Mouse (Mus musculus): ENCODE results near the gene Anxa6. TPM values are rescaled to one million over a fixed set of nuclear protein-coding genes. Genes with fewer than 3 reads are reported as not detected.

Gene Anxa6
- polyA plus RNA-seq, 1 experiment = 722 TPM

- Histone ChIP-seq H3K4me3 (no peak overlapping the region), H3K27me3 (ENCODE audit: control insufficient read depth, insufficient read depth, insufficient read length) (no peaks in the 10 kb centered on the region), H3K79me2 (ENCODE audit: control insufficient read depth, insufficient read depth) (peaks cover 36% of the 10 kb centered on the region), H3K36me3 (ENCODE audit: control insufficient read depth, insufficient read depth) (peaks cover 30% of the 10 kb centered on the region), H3ac (ENCODE audit: control insufficient read depth, insufficient read length) (no peak overlapping the region), H3K4me2 (ENCODE audit: low read depth) (peak overlapping the region; percentile 53)
- TF ChIP-seq E2F4 (IDR thresholded peaks at IDR 0.05; ENCODE audit: insufficient read depth) = no peak
- no peak for TF ChIP-seq SRF (IDR thresholded peaks at IDR 0.05; ENCODE audit: control insufficient read depth, insufficient read length, low read depth)
- no peak for TF ChIP-seq CEBPB (IDR thresholded peaks at IDR 0.05; ENCODE audit: insufficient read depth, poor library complexity, severe bottlenecking)
- peak in 2 of 3 experiments; percentile 67 to 71 for TF ChIP-seq MYOG (IDR thresholded peaks at IDR 0.05; ENCODE audit: control insufficient read depth in 1 of 3, insufficient read depth in 1 of 3, insufficient read length in 2 of 3, low read depth in 2 of 3)
- no peak for TF ChIP-seq POLR2AphosphoS2 (IDR thresholded peaks at IDR 0.05; ENCODE audit: insufficient read length, low read depth)
- no peak for TF ChIP-seq TCF3 (IDR thresholded peaks at IDR 0.05; ENCODE audit: insufficient read length, low read depth)
- TF ChIP-seq TCF12 (IDR thresholded peaks at IDR 0.05; ENCODE audit: insufficient read depth, poor library complexity, severe bottlenecking) = peak; percentile 55
- no peak for TF ChIP-seq MAX (IDR thresholded peaks at IDR 0.05; ENCODE audit: low read depth)
- TF ChIP-seq USF1 (IDR thresholded peaks at IDR 0.05; ENCODE audit: low read depth) = no peak
- TF ChIP-seq MYOD1 (IDR thresholded peaks at IDR 0.05; ENCODE audit: control insufficient read depth in 1 of 3, insufficient read length in 2 of 3, low read depth in 2 of 3) = peak; percentile 16 to 80 (median 63)
- TF ChIP-seq POLR2A (IDR thresholded peaks at IDR 0.05; ENCODE audit: insufficient read length, low read depth) = no peak
- TF ChIP-seq REST (IDR thresholded peaks at IDR 0.05; ENCODE audit: insufficient read depth, insufficient read length) = no peak
Measured at GRCm38 (mm10) chr11:55016758-55017157, 16.5 kb downstream of the Anxa6 start.

DNA sequence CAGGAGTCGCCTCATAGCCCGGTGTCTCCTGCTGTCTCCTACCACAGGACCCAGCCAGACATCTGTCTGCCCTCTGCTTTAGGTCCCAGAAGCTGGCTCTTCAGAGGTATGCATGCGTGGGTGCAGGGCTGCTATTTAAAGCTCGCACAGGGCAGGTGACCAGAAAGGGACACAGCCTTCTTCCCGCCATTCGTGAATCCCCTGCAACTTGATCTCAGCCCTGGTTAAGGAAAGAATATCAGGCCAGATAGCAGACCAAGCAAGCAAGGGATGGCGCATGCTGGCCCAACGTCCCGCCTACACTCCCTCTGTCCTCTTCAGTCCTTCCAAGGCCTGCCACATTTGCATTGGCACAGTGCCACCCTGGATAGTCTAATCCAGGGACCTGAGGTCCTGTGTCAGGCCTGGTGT lies 17.4 kb downstream of the Anxa6 start:
- H3K79me2 ChIP-seq (ENCODE audit: control insufficient read depth, insufficient read depth) = peaks cover 27% of the 10 kb centered on the region
- TF ChIP-seq E2F4 (IDR thresholded peaks at IDR 0.05; ENCODE audit: insufficient read depth) = no peak
- no peak for TF ChIP-seq POLR2A (IDR thresholded peaks at IDR 0.05; ENCODE audit: insufficient read length, low read depth)
- peak; percentile 31 to 74 (median 47) for TF ChIP-seq MYOD1 (IDR thresholded peaks at IDR 0.05; ENCODE audit: control insufficient read depth in 1 of 3, insufficient read length in 2 of 3, low read depth in 2 of 3)
- TF ChIP-seq MYOG (IDR thresholded peaks at IDR 0.05; ENCODE audit: control insufficient read depth in 1 of 3, insufficient read depth in 1 of 3, insufficient read length in 2 of 3, low read depth in 2 of 3) = peak in 2 of 3 experiments; percentile 28 to 78
- no peak for TF ChIP-seq MAX (IDR thresholded peaks at IDR 0.05; ENCODE audit: low read depth)
- TF ChIP-seq REST (IDR thresholded peaks at IDR 0.05; ENCODE audit: insufficient read depth, insufficient read length) = no peak
- TF ChIP-seq POLR2AphosphoS2 (IDR thresholded peaks at IDR 0.05; ENCODE audit: insufficient read length, low read depth) = peak; percentile 17
- TF ChIP-seq USF1 (IDR thresholded peaks at IDR 0.05; ENCODE audit: low read depth) = no peak
- no peak for TF ChIP-seq TCF12 (IDR thresholded peaks at IDR 0.05; ENCODE audit: insufficient read depth, poor library complexity, severe bottlenecking)
- TF ChIP-seq SRF (IDR thresholded peaks at IDR 0.05; ENCODE audit: control insufficient read depth, insufficient read length, low read depth) = no peak
- no peak for TF ChIP-seq TCF3 (IDR thresholded peaks at IDR 0.05; ENCODE audit: insufficient read length, low read depth)
- no peak for TF ChIP-seq CEBPB (IDR thresholded peaks at IDR 0.05; ENCODE audit: insufficient read depth, poor library complexity, severe bottlenecking)
- no peak overlapping the region for H3K4me3 ChIP-seq
- H3K27me3 ChIP-seq (ENCODE audit: control insufficient read depth, insufficient read depth, insufficient read length) = no peaks in the 10 kb centered on the region
- peak overlapping the region; percentile 53 for H3K4me2 ChIP-seq (ENCODE audit: low read depth)
- H3K36me3 ChIP-seq (ENCODE audit: control insufficient read depth, insufficient read depth) = peaks cover 35% of the 10 kb centered on the region
- H3ac ChIP-seq (ENCODE audit: control insufficient read depth, insufficient read length) = no peak overlapping the region

GRCm38 (mm10) chr11:55015264-55015663 lies 18.0 kb downstream of the Anxa6 start:
- no peak overlapping the region for H3K4me3 ChIP-seq
- H3K4me2 ChIP-seq (ENCODE audit: low read depth) = peak overlapping the region; percentile 22
- no peaks in the 10 kb centered on the region for H3K27me3 ChIP-seq (ENCODE audit: control insufficient read depth, insufficient read depth, insufficient read length)
- H3ac ChIP-seq (ENCODE audit: control insufficient read depth, insufficient read length) = no peak overlapping the region
- H3K36me3 ChIP-seq (ENCODE audit: control insufficient read depth, insufficient read depth) = peaks cover 35% of the 10 kb centered on the region
- peaks cover 21% of the 10 kb centered on the region for H3K79me2 ChIP-seq (ENCODE audit: control insufficient read depth, insufficient read depth)
- TF ChIP-seq POLR2A (IDR thresholded peaks at IDR 0.05; ENCODE audit: insufficient read length, low read depth) = no peak
- TF ChIP-seq REST (IDR thresholded peaks at IDR 0.05; ENCODE audit: insufficient read depth, insufficient read length) = no peak
- TF ChIP-seq MYOD1 (IDR thresholded peaks at IDR 0.05; ENCODE audit: control insufficient read depth in 1 of 3, insufficient read length in 2 of 3, low read depth in 2 of 3) = no peak
- no peak for TF ChIP-seq POLR2AphosphoS2 (IDR thresholded peaks at IDR 0.05; ENCODE audit: insufficient read length, low read depth)
- no peak for TF ChIP-seq CEBPB (IDR thresholded peaks at IDR 0.05; ENCODE audit: insufficient read depth, poor library complexity, severe bottlenecking)
- TF ChIP-seq MYOG (IDR thresholded peaks at IDR 0.05; ENCODE audit: control insufficient read depth in 1 of 3, insufficient read depth in 1 of 3, insufficient read length in 2 of 3, low read depth in 2 of 3) = no peak
- TF ChIP-seq TCF12 (IDR thresholded peaks at IDR 0.05; ENCODE audit: insufficient read depth, poor library complexity, severe bottlenecking) = no peak
- TF ChIP-seq MAX (IDR thresholded peaks at IDR 0.05; ENCODE audit: low read depth) = no peak
- no peak for TF ChIP-seq TCF3 (IDR thresholded peaks at IDR 0.05; ENCODE audit: insufficient read length, low read depth)
- TF ChIP-seq USF1 (IDR thresholded peaks at IDR 0.05; ENCODE audit: low read depth) = no peak
- TF ChIP-seq SRF (IDR thresholded peaks at IDR 0.05; ENCODE audit: control insufficient read depth, insufficient read length, low read depth) = no peak
- no peak for TF ChIP-seq E2F4 (IDR thresholded peaks at IDR 0.05; ENCODE audit: insufficient read depth)

GRCm38 (mm10) chr11:55013802-55014201 lies 19.4 kb downstream of the Anxa6 start:
- H3K4me3 ChIP-seq = no peak overlapping the region
- TF ChIP-seq POLR2AphosphoS2 (IDR thresholded peaks at IDR 0.05; ENCODE audit: insufficient read length, low read depth) = no peak
- no peak for TF ChIP-seq TCF12 (IDR thresholded peaks at IDR 0.05; ENCODE audit: insufficient read depth, poor library complexity, severe bottlenecking)
- TF ChIP-seq E2F4 (IDR thresholded peaks at IDR 0.05; ENCODE audit: insufficient read depth) = no peak
- TF ChIP-seq MAX (IDR thresholded peaks at IDR 0.05; ENCODE audit: low read depth) = no peak
- TF ChIP-seq REST (IDR thresholded peaks at IDR 0.05; ENCODE audit: insufficient read depth, insufficient read length) = no peak
- no peak overlapping the region for H3K4me2 ChIP-seq (ENCODE audit: low read depth)
- H3ac ChIP-seq (ENCODE audit: control insufficient read depth, insufficient read length) = no peak overlapping the region
- H3K79me2 ChIP-seq (ENCODE audit: control insufficient read depth, insufficient read depth) = peaks cover 12% of the 10 kb centered on the region
- peaks cover 46% of the 10 kb centered on the region for H3K36me3 ChIP-seq (ENCODE audit: control insufficient read depth, insufficient read depth)
- no peaks in the 10 kb centered on the region for H3K27me3 ChIP-seq (ENCODE audit: control insufficient read depth, insufficient read depth, insufficient read length)

Measured in myocyte (in vitro differentiated cells).